Mouse (Mus musculus): Measurements from ENCODE around the gene Bscl2. TPM values are rescaled to one million over a fixed set of nuclear protein-coding genes. Genes with fewer than 3 reads are reported as not detected.

Gene Bscl2
- polyA plus RNA-seq, 1 experiment from 2014 or later: 66.9 TPM

- Histone ChIP-seq H3K9ac (peak overlapping the region; percentile 53), H3K4me1 (peaks cover 43% of the 10 kb centered on the region), H3K4me3 (peak overlapping the region; percentile 100), H3K27me3 (no peaks in the 10 kb centered on the region), H3K4me2 (peak overlapping the region; percentile 48), H3K36me3 (ENCODE audit: poor library complexity, severe bottlenecking) (peaks cover 47% of the 10 kb centered on the region), H3K27ac (no peak overlapping the region), H3K9me3 (replicated peaks) (no peaks in the 10 kb centered on the region)
- ATAC-seq: no peak
- 55% methylated on average over 3 of the region's 3 CpGs for WGBS
Observed at GRCm38 (mm10) chr19:8817001-8817400, 20.3 kb upstream of the Bscl2 start.

GRCm38 (mm10) chr19:8818301-8818798, 18.9 kb upstream of the Bscl2 start:
- H3K9me3 ChIP-seq (replicated peaks): no peaks in the 10 kb centered on the region
- 29% methylated on average over 14 of the region's 14 CpGs for WGBS
- peak overlapping the region; percentile 99 for H3K27ac ChIP-seq
- ATAC-seq: no peak
- peaks cover 56% of the 10 kb centered on the region for H3K4me1 ChIP-seq
- H3K9ac ChIP-seq: peak overlapping the region; percentile 81
- H3K27me3 ChIP-seq: no peaks in the 10 kb centered on the region
- H3K4me2 ChIP-seq: peak overlapping the region; percentile 92
- H3K4me3 ChIP-seq: peak overlapping the region; percentile 100
- peaks cover 42% of the 10 kb centered on the region for H3K36me3 ChIP-seq (ENCODE audit: poor library complexity, severe bottlenecking)

GRCm38 (mm10) chr19:8818801-8819595, 18.3 kb upstream of the Bscl2 start, which contains the start of gene Ttc9c:
Gene Ttc9c (minus strand): TSS chr19:8819333.
- no peaks in the 10 kb centered on the region for H3K9me3 ChIP-seq (replicated peaks)
- peak within 1 kb of the TSS; percentile 92 for H3K4me2 ChIP-seq
- H3K27ac ChIP-seq: peak within 1 kb of the TSS; percentile 99
- peaks cover 42% of the 10 kb centered on the region for H3K36me3 ChIP-seq (ENCODE audit: poor library complexity, severe bottlenecking)
- peak within 1 kb of the TSS; percentile 99 for H3K9ac ChIP-seq
- peak; percentile 94 for ATAC-seq
- under 1% methylated on average over 33 of the region's 33 CpGs for WGBS
- peaks cover 58% of the 10 kb centered on the region for H3K4me1 ChIP-seq
- H3K4me3 ChIP-seq: peak within 1 kb of the TSS; percentile 100
- no peaks in the 10 kb centered on the region for H3K27me3 ChIP-seq

DNA sequence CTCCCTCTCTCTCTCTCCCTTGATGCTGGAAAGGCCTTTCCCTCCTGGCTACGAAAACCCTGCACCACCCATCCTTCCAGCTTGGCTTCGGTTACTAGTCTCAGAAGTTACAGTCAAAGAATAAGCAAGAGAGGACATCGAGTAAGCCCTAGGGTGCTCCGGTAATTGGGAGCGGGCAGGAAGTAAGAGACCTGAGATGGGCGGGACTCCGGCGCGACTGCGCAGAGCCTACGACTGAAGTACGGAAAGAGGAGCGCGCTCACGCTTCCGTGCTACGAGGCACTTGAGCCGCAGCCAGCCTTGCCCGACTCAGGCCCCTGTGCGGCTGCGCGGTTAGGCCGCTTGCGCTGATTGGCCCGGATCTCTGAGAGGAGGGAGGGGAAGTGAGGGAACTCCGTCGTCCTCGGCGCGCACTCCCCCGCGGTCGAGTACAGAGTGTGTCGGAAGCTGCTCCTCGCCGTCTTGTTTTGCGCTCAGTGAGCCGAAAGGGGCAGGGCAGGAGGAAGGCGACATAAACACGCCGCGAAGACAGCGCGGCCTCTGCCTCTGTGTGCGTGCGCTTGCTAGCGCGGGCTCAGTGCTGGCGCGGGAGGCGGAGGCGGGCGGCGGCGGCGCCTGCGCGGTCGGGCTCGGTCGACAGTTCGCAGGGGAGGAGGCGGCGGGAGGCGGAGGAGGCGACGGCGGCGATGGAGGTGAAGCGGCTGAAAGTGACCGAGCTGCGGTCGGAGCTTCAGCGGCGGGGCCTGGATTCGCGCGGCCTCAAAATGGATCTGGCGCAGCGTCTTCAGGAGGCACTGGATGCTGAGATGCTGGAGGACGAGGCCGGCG, 17.5 kb upstream of the Bscl2 start, which contains the start of gene Hnrnpul2:
Gene Hnrnpul2 (plus strand): TSS at position 415 of the 828 bp plus-strand sequence.
- Histone ChIP-seq H3K27ac (peak within 1 kb of the TSS; percentile 99), H3K36me3 (ENCODE audit: poor library complexity, severe bottlenecking) (peaks cover 43% of the 10 kb centered on the region), H3K9me3 (replicated peaks) (no peaks in the 10 kb centered on the region), H3K9ac (peak within 1 kb of the TSS; percentile 99), H3K27me3 (no peaks in the 10 kb centered on the region), H3K4me2 (peak within 1 kb of the TSS; percentile 92), H3K4me1 (peaks cover 58% of the 10 kb centered on the region), H3K4me3 (peak within 1 kb of the TSS; percentile 100)
- under 1% methylated on average over 74 of the region's 83 CpGs for WGBS
- ATAC-seq: peak; percentile 96

DNA sequence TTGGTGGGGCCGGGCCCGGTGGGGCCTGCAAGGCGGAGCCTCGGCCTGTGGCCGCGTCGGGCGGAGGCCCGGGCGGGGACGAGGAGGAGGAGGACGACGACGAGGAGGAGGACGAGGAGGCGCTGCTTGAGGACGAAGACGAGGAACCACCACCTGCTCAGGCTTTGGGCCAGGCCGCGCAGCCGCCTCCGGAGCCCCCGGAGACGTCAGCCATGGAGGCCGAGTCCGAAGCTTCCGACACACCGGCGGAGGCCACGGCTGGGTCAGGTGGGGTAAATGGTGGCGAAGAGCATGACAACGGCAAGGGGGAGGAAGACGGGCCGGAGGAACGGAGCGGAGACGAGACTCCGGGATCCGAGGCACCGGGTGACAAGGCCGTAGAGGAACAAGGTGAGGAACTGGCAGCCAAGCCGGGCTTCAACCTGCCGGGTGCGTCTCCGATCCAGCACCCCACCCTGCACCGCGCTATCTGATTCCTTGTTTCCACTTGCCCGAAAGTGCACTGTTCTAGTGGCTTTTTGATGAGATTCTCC, 16.8 kb upstream of the Bscl2 start:
- peak overlapping the region; percentile 92 for H3K4me2 ChIP-seq
- H3K9ac ChIP-seq: peak overlapping the region; percentile 99
- ATAC-seq: no peak
- under 1% methylated on average over 48 of the region's 48 CpGs for WGBS
- H3K4me1 ChIP-seq: peaks cover 53% of the 10 kb centered on the region
- H3K27me3 ChIP-seq: no peaks in the 10 kb centered on the region
- H3K9me3 ChIP-seq (replicated peaks): no peaks in the 10 kb centered on the region
- peak overlapping the region; percentile 100 for H3K4me3 ChIP-seq
- peak overlapping the region; percentile 99 for H3K27ac ChIP-seq
- peaks cover 43% of the 10 kb centered on the region for H3K36me3 ChIP-seq (ENCODE audit: poor library complexity, severe bottlenecking)

DNA sequence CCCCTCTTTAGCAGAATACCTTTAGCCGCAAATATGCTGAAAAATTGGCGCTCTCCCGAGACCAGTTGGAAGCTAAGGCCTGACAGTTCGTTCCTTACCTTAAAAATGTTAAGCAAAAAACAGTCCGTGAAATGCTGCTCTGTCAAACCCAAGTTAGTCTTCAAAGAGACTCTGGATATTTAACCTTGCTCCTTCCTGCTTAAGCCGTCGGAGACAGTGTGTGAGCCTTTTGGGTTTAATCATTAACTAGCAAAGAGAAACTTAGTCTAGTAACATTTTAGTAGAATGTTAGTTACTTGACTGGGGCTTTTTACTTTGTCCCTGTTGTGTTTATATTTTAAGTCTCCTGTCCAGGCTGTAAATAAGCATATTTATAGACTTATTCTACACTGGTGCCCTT, 16.1 kb upstream of the Bscl2 start:
- WGBS: 1% methylated on average over 7 of the region's 7 CpGs
- H3K4me1 ChIP-seq: peaks cover 48% of the 10 kb centered on the region

DNA sequence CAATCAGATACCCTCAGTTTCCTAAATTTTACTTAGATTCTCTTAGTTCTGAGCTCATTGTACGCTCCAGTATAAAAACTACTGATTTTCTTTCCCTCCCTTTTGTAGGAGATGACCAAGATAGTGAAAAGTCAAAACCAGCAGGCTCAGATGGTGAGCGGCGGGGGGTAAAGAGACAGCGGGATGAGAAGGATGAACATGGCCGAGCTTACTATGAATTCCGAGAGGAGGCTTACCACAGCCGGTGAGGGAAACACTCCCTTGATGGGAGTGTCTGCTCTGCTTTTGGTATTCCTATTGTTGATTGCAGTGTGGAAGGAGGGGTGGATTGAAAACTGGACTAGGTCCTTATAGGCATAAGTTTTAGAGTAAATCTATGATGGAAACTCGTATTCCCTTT, 14.6 kb upstream of the Bscl2 start:
- no peaks in the 10 kb centered on the region for H3K27me3 ChIP-seq
- H3K9me3 ChIP-seq (replicated peaks): no peaks in the 10 kb centered on the region
- no peak for ATAC-seq
- no peak overlapping the region for H3K27ac ChIP-seq
- peaks cover 33% of the 10 kb centered on the region for H3K4me1 ChIP-seq
- peak overlapping the region; percentile 100 for H3K4me3 ChIP-seq
- peak overlapping the region; percentile 92 for H3K4me2 ChIP-seq
- 78% methylated on average over 8 of the region's 8 CpGs for WGBS
- H3K9ac ChIP-seq: peak overlapping the region; percentile 99
- H3K36me3 ChIP-seq (ENCODE audit: poor library complexity, severe bottlenecking): peaks cover 51% of the 10 kb centered on the region

More for the DNA sequence above, 16.1 kb upstream of the Bscl2 start:
- Histone ChIP-seq H3K9me3 (replicated peaks) (no peaks in the 10 kb centered on the region), H3K36me3 (ENCODE audit: poor library complexity, severe bottlenecking) (peaks cover 44% of the 10 kb centered on the region), H3K27ac (no peak overlapping the region), H3K4me3 (peak overlapping the region; percentile 100), H3K27me3 (no peaks in the 10 kb centered on the region), H3K4me2 (peak overlapping the region; percentile 92), H3K9ac (peak overlapping the region; percentile 99)
- ATAC-seq: no peak

DNA sequence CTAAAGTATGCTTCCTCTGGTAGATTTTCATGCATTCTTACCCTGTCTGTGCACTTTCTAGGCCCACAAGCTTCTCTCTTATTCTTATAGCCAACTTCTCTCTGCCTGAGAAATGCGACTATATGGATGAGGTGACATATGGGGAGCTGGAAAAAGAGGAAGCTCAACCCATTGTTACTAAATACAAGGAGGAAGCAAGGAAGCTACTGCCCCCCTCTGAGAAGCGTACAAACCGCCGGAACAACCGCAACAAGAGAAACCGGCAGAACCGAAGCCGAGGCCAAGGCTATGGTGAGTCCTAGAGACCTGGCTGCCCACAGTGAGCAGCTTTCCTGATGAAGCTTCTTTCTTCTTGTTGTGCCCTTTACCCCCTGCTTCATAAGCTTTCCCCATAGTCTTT, 7.6 kb upstream of the Bscl2 start, which contains the start of gene AC129217.1:
Gene AC129217.1 (plus strand): TSS at position 114 of the 400 bp plus-strand sequence.
- Histone ChIP-seq H3K9ac (no peak within 1 kb of the TSS), H3K27me3 (no peaks in the 10 kb centered on the region), H3K9me3 (replicated peaks) (no peaks in the 10 kb centered on the region), H3K27ac (no peak within 1 kb of the TSS), H3K4me2 (no peak within 1 kb of the TSS), H3K4me3 (no peak within 1 kb of the TSS), H3K36me3 (ENCODE audit: poor library complexity, severe bottlenecking) (peaks cover 99% of the 10 kb centered on the region), H3K4me1 (no peaks in the 10 kb centered on the region)
- ATAC-seq: no peak
- 89% methylated on average over 8 of the region's 8 CpGs for WGBS

GRCm38 (mm10) chr19:8830664-8831063, 6.6 kb upstream of the Bscl2 start:
- Histone ChIP-seq H3K9me3 (replicated peaks) (no peaks in the 10 kb centered on the region), H3K27me3 (no peaks in the 10 kb centered on the region), H3K4me1 (no peaks in the 10 kb centered on the region), H3K4me3 (no peak overlapping the region), H3K36me3 (ENCODE audit: poor library complexity, severe bottlenecking) (peaks cover 98% of the 10 kb centered on the region), H3K27ac (no peak overlapping the region), H3K9ac (no peak overlapping the region), H3K4me2 (no peak overlapping the region)
- 0 out of 2 replicates have a peak, but pooled peaks have one; percentile 27 for ATAC-seq
- WGBS: 87% methylated on average over 8 of the region's 8 CpGs

DNA sequence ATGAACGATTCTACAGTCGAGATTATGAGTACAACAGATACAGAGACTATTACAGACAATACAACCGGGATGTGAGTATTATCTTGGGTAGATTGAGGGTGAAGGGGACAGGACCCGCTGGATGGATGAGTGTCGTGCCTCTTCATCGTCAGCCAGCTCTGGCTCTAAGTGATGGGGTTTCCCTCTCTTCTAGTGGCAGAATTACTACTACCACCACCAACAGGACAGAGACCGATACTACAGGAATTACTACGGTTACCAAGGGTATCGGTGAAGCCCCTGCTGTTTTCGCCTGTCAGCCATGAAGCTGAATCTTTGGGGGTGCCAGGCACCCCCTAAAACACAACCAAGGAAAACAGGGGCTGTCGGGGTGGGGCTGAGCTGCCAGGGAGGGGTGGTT, 6.0 kb upstream of the Bscl2 start:
- no peaks in the 10 kb centered on the region for H3K9me3 ChIP-seq (replicated peaks)
- no peak overlapping the region for H3K9ac ChIP-seq
- H3K4me1 ChIP-seq: no peaks in the 10 kb centered on the region
- H3K27me3 ChIP-seq: no peaks in the 10 kb centered on the region
- ATAC-seq: no peak
- no peak overlapping the region for H3K27ac ChIP-seq
- H3K4me2 ChIP-seq: no peak overlapping the region
- peaks cover 98% of the 10 kb centered on the region for H3K36me3 ChIP-seq (ENCODE audit: poor library complexity, severe bottlenecking)
- 81% methylated on average over 11 of the region's 11 CpGs for WGBS
- H3K4me3 ChIP-seq: no peak overlapping the region

GRCm38 (mm10) chr19:8832971-8833370, 4.3 kb upstream of the Bscl2 start:
- Histone ChIP-seq H3K4me3 (no peak overlapping the region), H3K4me2 (no peak overlapping the region), H3K36me3 (ENCODE audit: poor library complexity, severe bottlenecking) (peaks cover 83% of the 10 kb centered on the region), H3K9me3 (replicated peaks) (no peaks in the 10 kb centered on the region), H3K27me3 (no peaks in the 10 kb centered on the region), H3K4me1 (no peaks in the 10 kb centered on the region; the same call in 1 of the 2 replicates), H3K9ac (no peak overlapping the region), H3K27ac (no peak overlapping the region)
- WGBS: 91% methylated on average over 4 of the region's 4 CpGs
- ATAC-seq: no peak
